17 mouse cellular contexts compared by ENCODE assay signal in the genomic region with DNA sequence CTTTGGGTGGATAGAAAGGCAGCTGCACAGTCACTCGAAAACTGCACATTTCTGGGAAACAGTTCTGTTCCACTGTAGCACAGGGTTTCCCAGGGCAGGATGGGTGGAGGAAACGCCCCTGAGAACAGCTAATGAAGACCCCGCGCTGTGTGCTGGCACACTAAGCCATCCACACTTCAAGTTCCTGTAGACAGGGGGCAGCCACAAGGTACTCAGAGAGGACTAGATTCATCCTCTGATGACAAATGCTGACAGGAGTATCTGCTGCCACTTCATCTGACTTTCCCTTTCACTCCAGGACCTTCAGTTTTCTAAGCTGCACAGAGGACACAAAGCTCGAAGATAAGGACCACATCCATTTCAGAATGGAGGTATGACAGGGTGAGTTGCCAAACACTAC. TPM values are rescaled to one million over a fixed set of nuclear protein-coding genes. Genes with fewer than 3 reads are reported as not detected.
DNase-seq lines count a peak whose midpoint lies in the region; ATAC-seq and TF ChIP-seq lines count a peak whose summit lies in the region.
"Had no signal": no experiment of that assay in that cellular context is flagged by ENCODE, and none has a peak within 500 bp of the region (broad histone marks: within the 10 kb centered on the region; RNA-seq: fewer than 3 reads in every experiment).

No protein-coding gene starts in this region.

- peak overlapping the region; percentile 83 for H3K27ac ChIP-seq in hindbrain, embryonic 13.5 days
- no peak overlapping the region for H3K27ac ChIP-seq in hindbrain, embryonic 10.5 days
- peak overlapping the region; percentile 54 for H3K27ac ChIP-seq in midbrain, embryonic 15.5 days
- H3K27ac ChIP-seq in midbrain, embryonic 13.5 days = no peak overlapping the region
- H3K27ac ChIP-seq in hindbrain, postnatal 0 days = peak overlapping the region; percentile 55
- no peak overlapping the region for H3K27ac ChIP-seq in stomach, postnatal 0 days (replicated peaks)
- H3K27ac ChIP-seq: embryonic facial prominence, embryonic 15.5 days had no signal

- H3K4me1 ChIP-seq in hindbrain, embryonic 13.5 days (replicated peaks) = peaks cover 44% of the 10 kb centered on the region
- H3K4me1 ChIP-seq in hindbrain, embryonic 10.5 days (replicated peaks) = peaks cover 28% of the 10 kb centered on the region
- peaks cover 16% of the 10 kb centered on the region for H3K4me1 ChIP-seq in midbrain, embryonic 15.5 days
- H3K4me1 ChIP-seq in midbrain, embryonic 13.5 days (replicated peaks) = peaks cover 17% of the 10 kb centered on the region
- H3K4me1 ChIP-seq in hindbrain, postnatal 0 days (ENCODE audit: insufficient read depth, low read length) = no peaks in the 10 kb centered on the region
- H3K4me1 ChIP-seq in stomach, postnatal 0 days (replicated peaks; ENCODE audit: control insufficient read depth, insufficient read depth) = no peaks in the 10 kb centered on the region

- H3K9ac ChIP-seq in hindbrain, embryonic 13.5 days = no peak overlapping the region
- no peak overlapping the region for H3K9ac ChIP-seq in midbrain, embryonic 15.5 days
- H3K9ac ChIP-seq in midbrain, embryonic 13.5 days (replicated peaks) = no peak overlapping the region
- H3K9ac ChIP-seq in hindbrain, postnatal 0 days (replicated peaks; ENCODE audit: low read length) = no peak overlapping the region
- no peak overlapping the region for H3K9ac ChIP-seq in stomach, postnatal 0 days (ENCODE audit: low read length)
- H3K9ac ChIP-seq: embryonic facial prominence, embryonic 15.5 days; liver, postnatal 0 days had no signal

- no peak for ATAC-seq in hindbrain, embryonic 13.5 days (ENCODE audit: low FRiP score)
- ATAC-seq in midbrain, embryonic 15.5 days (replicated peaks) = no peak
- ATAC-seq in midbrain, embryonic 13.5 days = no peak; the same call in 1 of the 2 replicates
- ATAC-seq in hindbrain, postnatal 0 days = peak; percentile 61; the same call in 1 of the 2 replicates
- ATAC-seq in stomach, postnatal 0 days (ENCODE audit: low FRiP score, low TSS enrichment) = no peak
- ATAC-seq: liver, postnatal 0 days had no signal

- peak; percentile 45; the same call in 1 of the 2 replicates for TF ChIP-seq CTCF in hindbrain, postnatal 0 days (IDR thresholded peaks at IDR 0.05; ENCODE audit: low read depth)
- 0 out of 2 replicates have a peak, but pooled peaks have one; percentile 6 for TF ChIP-seq CTCF in stomach, postnatal 0 days (IDR thresholded peaks at IDR 0.05; ENCODE audit: low read depth)

- DNase-seq in hindbrain, embryonic 10.5 days (ENCODE audit: low spot score) = no peak
- no peak for DNase-seq in hindbrain, postnatal 0 days (ENCODE audit: low spot score)
- DNase-seq in stomach, postnatal 0 days (ENCODE audit: low spot score) = no peak
- DNase-seq in MN1 (ENCODE audit: low spot score) = no peak
- DNase-seq: adrenal gland, postnatal 10 days; cerebellum, adult 8-10 months; kidney, adult 11 months; kidney, postnatal 14 days; liver, postnatal 0 days; lung, postnatal 4 days; thymus, postnatal 36 days had no signal

- H3K4me2 ChIP-seq in hindbrain, embryonic 13.5 days = no peak overlapping the region
- no peak overlapping the region for H3K4me2 ChIP-seq in midbrain, embryonic 15.5 days
- H3K4me2 ChIP-seq in midbrain, embryonic 13.5 days (replicated peaks) = no peak overlapping the region
- H3K4me2 ChIP-seq in hindbrain, postnatal 0 days (ENCODE audit: low read depth, low read length) = no peak overlapping the region
- H3K4me2 ChIP-seq in stomach, postnatal 0 days (replicated peaks; ENCODE audit: low read depth) = no peak overlapping the region
- H3K4me2 ChIP-seq: embryonic facial prominence, embryonic 15.5 days; heart, embryonic 11.5 days had no signal

- peaks cover 27% of the 10 kb centered on the region for H3K36me3 ChIP-seq in hindbrain, embryonic 13.5 days
- peaks cover 32% of the 10 kb centered on the region for H3K36me3 ChIP-seq in hindbrain, embryonic 10.5 days
- H3K36me3 ChIP-seq in midbrain, embryonic 15.5 days (replicated peaks) = peaks cover 25% of the 10 kb centered on the region
- peaks cover 39% of the 10 kb centered on the region for H3K36me3 ChIP-seq in midbrain, embryonic 13.5 days
- peaks cover 15% of the 10 kb centered on the region for H3K36me3 ChIP-seq in hindbrain, postnatal 0 days (ENCODE audit: insufficient read depth, low read length)
- H3K36me3 ChIP-seq in stomach, postnatal 0 days (ENCODE audit: control insufficient read depth, insufficient read depth, low read length) = peaks cover 11% of the 10 kb centered on the region

- WGBS in hindbrain, embryonic 13.5 days = 64% methylated on average over 5 of the region's 5 CpGs
- whole genome bisulfite sequencing in hindbrain, embryonic 10.5 days = 68% methylated on average over 5 of the region's 5 CpGs
- WGBS in midbrain, embryonic 15.5 days = 75% methylated on average over 5 of the region's 5 CpGs
- WGBS in midbrain, embryonic 13.5 days = 77% methylated on average over 5 of the region's 5 CpGs
- WGBS in hindbrain, postnatal 0 days = 58% methylated on average over 5 of the region's 5 CpGs
- 59% methylated on average over 5 of the region's 5 CpGs for WGBS in stomach, postnatal 0 days

- TF ChIP-seq EP300 in stomach, postnatal 0 days (optimal IDR thresholded peaks at IDR 0.05) = no peak

- peaks cover 16% of the 10 kb centered on the region for H3K27me3 ChIP-seq in hindbrain, embryonic 13.5 days
- H3K27me3 ChIP-seq in hindbrain, embryonic 10.5 days (ENCODE audit: insufficient read depth, poor library complexity, severe bottlenecking) = peaks cover 20% of the 10 kb centered on the region
- H3K27me3 ChIP-seq in midbrain, embryonic 15.5 days (replicated peaks) = no peaks in the 10 kb centered on the region
- peaks cover 12% of the 10 kb centered on the region for H3K27me3 ChIP-seq in midbrain, embryonic 13.5 days
- no peaks in the 10 kb centered on the region for H3K27me3 ChIP-seq in hindbrain, postnatal 0 days (ENCODE audit: insufficient read depth, low read length)
- no peaks in the 10 kb centered on the region; the same call in 1 of the 2 replicates for H3K27me3 ChIP-seq in stomach, postnatal 0 days (ENCODE audit: control insufficient read depth, insufficient read depth, low read length)
- H3K27me3 ChIP-seq: embryonic facial prominence, embryonic 15.5 days had no signal

- H3K9me3 ChIP-seq in hindbrain, embryonic 13.5 days = no peaks in the 10 kb centered on the region
- no peaks in the 10 kb centered on the region for H3K9me3 ChIP-seq in hindbrain, embryonic 10.5 days
- H3K9me3 ChIP-seq in midbrain, embryonic 15.5 days = no peaks in the 10 kb centered on the region
- H3K9me3 ChIP-seq in midbrain, embryonic 13.5 days = no peaks in the 10 kb centered on the region
- H3K9me3 ChIP-seq in hindbrain, postnatal 0 days (ENCODE audit: low read length) = no peaks in the 10 kb centered on the region
- no peaks in the 10 kb centered on the region for H3K9me3 ChIP-seq in stomach, postnatal 0 days (ENCODE audit: control insufficient read depth, low read length)
- H3K9me3 ChIP-seq: embryonic facial prominence, embryonic 15.5 days; G1E had no signal

- no peak overlapping the region for H3K4me3 ChIP-seq in hindbrain, embryonic 13.5 days
- H3K4me3 ChIP-seq in hindbrain, embryonic 10.5 days = no peak overlapping the region
- no peak overlapping the region for H3K4me3 ChIP-seq in midbrain, embryonic 15.5 days
- H3K4me3 ChIP-seq in midbrain, embryonic 13.5 days (replicated peaks) = no peak overlapping the region
- H3K4me3 ChIP-seq in hindbrain, postnatal 0 days (ENCODE audit: low read length) = no peak overlapping the region
- no peak overlapping the region for H3K4me3 ChIP-seq in stomach, postnatal 0 days (ENCODE audit: low read depth, low read length)
- H3K4me3 ChIP-seq: embryonic facial prominence, embryonic 15.5 days had no signal

RNA-seq across cellular contexts. Expression of gene Calcoco1, which starts 17.2 kb away (rescaled TPM):
- 41.8 and 42.3 TPM in 2 replicates for polyA plus RNA-seq in hindbrain, embryonic 13.5 days (2015; fragmentation: Nextera tagmentation; extraction: Ambion mirVana)
- 32.1 and 38.5 TPM in 2 replicates for polyA plus RNA-seq in hindbrain, embryonic 10.5 days (2016; fragmentation: Nextera tagmentation; extraction: Ambion mirVana)
- polyA plus RNA-seq in midbrain, embryonic 15.5 days (2015; fragmentation: Nextera tagmentation; extraction: Ambion mirVana) = 41.9 and 43.0 TPM in 2 replicates
- 41.9 and 51.1 TPM in 2 replicates for polyA plus RNA-seq in midbrain, embryonic 13.5 days (2015; fragmentation: Nextera tagmentation; extraction: Ambion mirVana)
- total RNA-seq in hindbrain, postnatal 0 days (2014; rRNA removed) = 26.6 and 32.4 TPM in 2 replicates
- polyA plus RNA-seq in hindbrain, postnatal 0 days (2015; fragmentation: Nextera tagmentation; extraction: Ambion mirVana) = 29.8 and 30.3 TPM in 2 replicates
- 25.5 and 27.6 TPM in 2 replicates for polyA plus RNA-seq in stomach, postnatal 0 days (2015; fragmentation: Nextera tagmentation; extraction: Ambion mirVana)

RNA-seq across cellular contexts. Expression of gene Atp5g2, which starts 32.7 kb away (rescaled TPM):
- polyA plus RNA-seq in hindbrain, embryonic 13.5 days (2015; fragmentation: Nextera tagmentation; extraction: Ambion mirVana) = 48.7 and 56.4 TPM in 2 replicates
- 63.3 and 73.4 TPM in 2 replicates for polyA plus RNA-seq in hindbrain, embryonic 10.5 days (2016; fragmentation: Nextera tagmentation; extraction: Ambion mirVana)
- 39.5 and 43.4 TPM in 2 replicates for polyA plus RNA-seq in midbrain, embryonic 15.5 days (2015; fragmentation: Nextera tagmentation; extraction: Ambion mirVana)
- polyA plus RNA-seq in midbrain, embryonic 13.5 days (2015; fragmentation: Nextera tagmentation; extraction: Ambion mirVana) = 58.9 and 59.1 TPM in 2 replicates
- total RNA-seq in hindbrain, postnatal 0 days (2014; rRNA removed) = 148 and 610 TPM in 2 replicates
- 60.5 and 66.5 TPM in 2 replicates for polyA plus RNA-seq in hindbrain, postnatal 0 days (2015; fragmentation: Nextera tagmentation; extraction: Ambion mirVana)
- 66.6 and 71.4 TPM in 2 replicates for polyA plus RNA-seq in stomach, postnatal 0 days (2015; fragmentation: Nextera tagmentation; extraction: Ambion mirVana)

Comparison
In these comparisons a context has a peak if more than half of its experiments do, and no peak if none do; other contexts are left out.
1. H3K27ac ChIP-seq: peak in hindbrain, embryonic 13.5 days (single experiment), midbrain, embryonic 15.5 days (single experiment) and hindbrain, postnatal 0 days (single experiment); none in hindbrain, embryonic 10.5 days (single experiment), midbrain, embryonic 13.5 days (single experiment) and stomach, postnatal 0 days (single experiment).